ENCODE assay signal across 8 mouse cellular contexts in genomic region chr8:94602471-94603131, GRCm38 (mm10). TPM values are rescaled to one million over a fixed set of nuclear protein-coding genes. Genes with fewer than 3 reads are reported as not detected.
DNase-seq lines count a peak whose midpoint lies in the region; ATAC-seq lines count a peak whose summit lies in the region.

No protein-coding gene starts in this region.

- H3K4me1 ChIP-seq in forebrain, embryonic 11.5 days (replicated peaks; ENCODE audit: control insufficient read depth, insufficient read depth, low read length), result peaks cover 9% of the 10 kb centered on the region
- H3K4me1 ChIP-seq in hindbrain, embryonic 16.5 days (ENCODE audit: control insufficient read depth, insufficient read depth, low read depth, low read length), result peaks cover 29% of the 10 kb centered on the region
- H3K4me1 ChIP-seq in liver, embryonic 12.5 days, result peaks cover 38% of the 10 kb centered on the region
- H3K4me1 ChIP-seq in neural tube, embryonic 12.5 days, result peaks cover 23% of the 10 kb centered on the region

- no peaks in the 10 kb centered on the region for H3K36me3 ChIP-seq in forebrain, embryonic 11.5 days (ENCODE audit: control insufficient read depth, insufficient read depth, low read length)
- H3K36me3 ChIP-seq in hindbrain, embryonic 16.5 days (ENCODE audit: control insufficient read depth, insufficient read depth, low read length), result no peaks in the 10 kb centered on the region
- 0 out of 2 replicates have a peak, but pooled peaks cover 5% of the 10 kb centered on the region for H3K36me3 ChIP-seq in liver, embryonic 12.5 days
- no peaks in the 10 kb centered on the region for H3K36me3 ChIP-seq in neural tube, embryonic 12.5 days

- H3K27me3 ChIP-seq in forebrain, embryonic 11.5 days (ENCODE audit: control insufficient read depth, insufficient read depth, low read length), result no peaks in the 10 kb centered on the region
- H3K27me3 ChIP-seq in hindbrain, embryonic 16.5 days (replicated peaks; ENCODE audit: control insufficient read depth, insufficient read depth, low read length), result no peaks in the 10 kb centered on the region
- no peaks in the 10 kb centered on the region for H3K27me3 ChIP-seq in liver, embryonic 12.5 days (replicated peaks)
- no peaks in the 10 kb centered on the region for H3K27me3 ChIP-seq in neural tube, embryonic 12.5 days (replicated peaks)

- peak overlapping the region; percentile 81 for H3K4me3 ChIP-seq in forebrain, embryonic 11.5 days (ENCODE audit: low read depth, low read length)
- peak overlapping the region; percentile 55 for H3K4me3 ChIP-seq in hindbrain, embryonic 16.5 days (ENCODE audit: low read length)
- H3K4me3 ChIP-seq in liver, embryonic 12.5 days, result peak overlapping the region; percentile 99
- peak overlapping the region; percentile 98 for H3K4me3 ChIP-seq in neural tube, embryonic 12.5 days

- ATAC-seq in forebrain, embryonic 11.5 days (replicated peaks; ENCODE audit: low FRiP score), result no peak
- ATAC-seq in hindbrain, embryonic 16.5 days, result no peak
- no peak for ATAC-seq in liver, embryonic 12.5 days
- ATAC-seq in neural tube, embryonic 12.5 days (ENCODE audit: low FRiP score, low read depth), result peak; percentile 19
- ATAC-seq in frontal cortex, adult (ENCODE audit: low TSS enrichment), result no peak

- H3K9ac ChIP-seq in forebrain, embryonic 11.5 days (ENCODE audit: low read length), result peak overlapping the region; percentile 81
- peak overlapping the region; percentile 79 for H3K9ac ChIP-seq in hindbrain, embryonic 16.5 days (ENCODE audit: low read depth, low read length)
- peak overlapping the region; percentile 96 for H3K9ac ChIP-seq in liver, embryonic 12.5 days
- peak overlapping the region; percentile 92 for H3K9ac ChIP-seq in neural tube, embryonic 12.5 days

- H3K27ac ChIP-seq in forebrain, embryonic 11.5 days (ENCODE audit: low read depth, low read length), result peak overlapping the region; percentile 70; the same call in 1 of the 2 replicates
- peak overlapping the region; percentile 79 for H3K27ac ChIP-seq in hindbrain, embryonic 16.5 days (ENCODE audit: low read depth, low read length)
- H3K27ac ChIP-seq in liver, embryonic 12.5 days, result peak overlapping the region; percentile 82
- peak overlapping the region; percentile 65 for H3K27ac ChIP-seq in neural tube, embryonic 12.5 days

- under 1% methylated on average over 31 of the region's 31 CpGs for WGBS in forebrain, embryonic 11.5 days
- WGBS in hindbrain, embryonic 16.5 days, result under 1% methylated on average over 31 of the region's 31 CpGs
- under 1% methylated on average over 31 of the region's 31 CpGs for WGBS in liver, embryonic 12.5 days (ENCODE audit: insufficient replicate concordance)
- WGBS in neural tube, embryonic 12.5 days, result under 1% methylated on average over 31 of the region's 31 CpGs

- peak overlapping the region; percentile 90 for H3K4me2 ChIP-seq in forebrain, embryonic 11.5 days (ENCODE audit: low read depth, low read length, severe bottlenecking)
- peak overlapping the region; percentile 99 for H3K4me2 ChIP-seq in hindbrain, embryonic 16.5 days (ENCODE audit: low read length)
- H3K4me2 ChIP-seq in liver, embryonic 12.5 days, result peak overlapping the region; percentile 92
- peak overlapping the region; percentile 95 for H3K4me2 ChIP-seq in neural tube, embryonic 12.5 days (replicated peaks)

- DNase-seq in retina, embryonic 14.5 days (ENCODE audit: low spot score), result peak; percentile 51
- DNase-seq in retina, postnatal 1 day, result no peak
- peak; percentile 50 for DNase-seq in adrenal gland, postnatal 14 days
- peak; percentile 67 for DNase-seq in forebrain, embryonic 11.5 days (ENCODE audit: low spot score)

- no peaks in the 10 kb centered on the region for H3K9me3 ChIP-seq in forebrain, embryonic 11.5 days (ENCODE audit: control insufficient read depth, low read length)
- no peaks in the 10 kb centered on the region for H3K9me3 ChIP-seq in hindbrain, embryonic 16.5 days (ENCODE audit: control insufficient read depth, low read length)
- no peaks in the 10 kb centered on the region for H3K9me3 ChIP-seq in liver, embryonic 12.5 days (replicated peaks)
- H3K9me3 ChIP-seq in neural tube, embryonic 12.5 days, result no peaks in the 10 kb centered on the region

RNA-seq across cellular contexts. Expression of gene Fam192a, which starts 0.8 kb away (rescaled TPM):
- 42.3 and 45.9 TPM in 2 replicates for total RNA-seq in adrenal gland, postnatal 14 days (2021)
- polyA plus RNA-seq in forebrain, embryonic 11.5 days (2014; fragmentation: Nextera tagmentation; extraction: Ambion mirVana), result 102 and 108 TPM in 2 replicates
- polyA plus RNA-seq in hindbrain, embryonic 16.5 days (2015; fragmentation: Nextera tagmentation; extraction: Ambion mirVana), result 67.4 and 67.9 TPM in 2 replicates
- 45.9 and 49.2 TPM in 2 replicates for polyA plus RNA-seq in liver, embryonic 12.5 days (2016; fragmentation: Nextera tagmentation; extraction: Ambion mirVana)
- 95.2 and 105 TPM in 2 replicates for polyA plus RNA-seq in neural tube, embryonic 12.5 days (2016; fragmentation: Nextera tagmentation; extraction: Ambion mirVana)

RNA-seq across cellular contexts. Expression of gene Rspry1, which starts 0.9 kb away (rescaled TPM):
- 20.5 and 21.7 TPM in 2 replicates for total RNA-seq in adrenal gland, postnatal 14 days (2021)
- 53.4 and 55.2 TPM in 2 replicates for polyA plus RNA-seq in forebrain, embryonic 11.5 days (2014; fragmentation: Nextera tagmentation; extraction: Ambion mirVana)
- 45.0 and 48.1 TPM in 2 replicates for polyA plus RNA-seq in hindbrain, embryonic 16.5 days (2015; fragmentation: Nextera tagmentation; extraction: Ambion mirVana)
- 24.7 and 24.8 TPM in 2 replicates for polyA plus RNA-seq in liver, embryonic 12.5 days (2016; fragmentation: Nextera tagmentation; extraction: Ambion mirVana)
- 52.0 and 57.4 TPM in 2 replicates for polyA plus RNA-seq in neural tube, embryonic 12.5 days (2016; fragmentation: Nextera tagmentation; extraction: Ambion mirVana)
